Mouse (Mus musculus): Measurements from ENCODE around the gene Dgkh. TPM values are rescaled to one million over a fixed set of nuclear protein-coding genes. Genes with fewer than 3 reads are reported as not detected.

Dgkh gene
- total and polyA plus RNA-seq, 2 experiments from 2014 or later, result 1.2 to 4.7 TPM

GRCm38 (mm10) chr14:78541319-78541718 lies 191.3 kb downstream of the Dgkh start:
- Histone ChIP-seq H3K4me2 (ENCODE audit: low read depth, low read length) (no peak overlapping the region), H3K9ac (replicated peaks; ENCODE audit: low read depth, low read length) (no peak overlapping the region), H3K27me3 (ENCODE audit: control insufficient read depth, insufficient read depth, low read length) (no peaks in the 10 kb centered on the region), H3K4me3 (ENCODE audit: low read depth, low read length) (no peak overlapping the region), H3K9me3 (replicated peaks; ENCODE audit: control insufficient read depth, low read length) (no peaks in the 10 kb centered on the region), H3K36me3 (replicated peaks; ENCODE audit: control insufficient read depth, insufficient read depth, low read length) (no peaks in the 10 kb centered on the region), H3K4me1 (ENCODE audit: control insufficient read depth, insufficient read depth) (peaks cover 11% of the 10 kb centered on the region; the same call in 1 of the 2 replicates), H3K27ac (ENCODE audit: low read depth) (no peak overlapping the region)
- WGBS, result 69% methylated on average over 3 of the region's 3 CpGs
- no peak for ATAC-seq (ENCODE audit: insufficient read depth, low read depth)
- DNase-seq (ENCODE audit: low spot score), result no peak
- TF ChIP-seq EP300 (IDR thresholded peaks at IDR 0.05; ENCODE audit: low read depth) (no peak), CTCF (IDR thresholded peaks at IDR 0.05; ENCODE audit: low read depth) (no peak)

DNA sequence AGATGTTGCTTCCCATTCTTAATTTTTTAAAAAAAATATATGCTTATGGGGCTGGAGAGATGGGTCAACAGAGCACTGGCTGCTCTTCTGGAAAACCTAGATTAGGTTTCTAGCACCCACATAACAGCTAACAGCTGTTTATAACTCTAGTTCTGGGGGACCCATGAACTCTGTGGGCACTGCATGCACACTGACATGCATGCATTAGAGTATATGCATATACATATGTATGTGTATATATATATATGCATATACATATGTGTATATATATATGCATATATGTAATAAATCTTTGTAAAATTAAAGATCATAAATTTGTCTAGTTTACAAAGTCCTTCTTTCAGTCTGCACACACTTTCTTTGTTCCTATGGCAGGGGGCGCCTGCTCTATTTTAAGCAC lies 192.8 kb downstream of the Dgkh start:
- whole genome bisulfite sequencing, result 88% methylated on average over 1 of the region's 1 CpGs
- Histone ChIP-seq H3K27me3 (ENCODE audit: control insufficient read depth, insufficient read depth, low read length) (no peaks in the 10 kb centered on the region), H3K27ac (ENCODE audit: low read depth) (no peak overlapping the region), H3K9me3 (replicated peaks; ENCODE audit: control insufficient read depth, low read length) (no peaks in the 10 kb centered on the region), H3K36me3 (replicated peaks; ENCODE audit: control insufficient read depth, insufficient read depth, low read length) (no peaks in the 10 kb centered on the region), H3K4me3 (ENCODE audit: low read depth, low read length) (no peak overlapping the region), H3K4me2 (ENCODE audit: low read depth, low read length) (no peak overlapping the region), H3K9ac (replicated peaks; ENCODE audit: low read depth, low read length) (no peak overlapping the region), H3K4me1 (ENCODE audit: control insufficient read depth, insufficient read depth) (peaks cover 17% of the 10 kb centered on the region; the same call in 1 of the 2 replicates)
- TF ChIP-seq EP300 (IDR thresholded peaks at IDR 0.05; ENCODE audit: low read depth) (no peak), CTCF (IDR thresholded peaks at IDR 0.05; ENCODE audit: low read depth) (no peak)
- DNase-seq (ENCODE audit: low spot score) (no peak), ATAC-seq (ENCODE audit: insufficient read depth, low read depth) (no peak)

GRCm38 (mm10) chr14:78538572-78539320 lies 193.8 kb downstream of the Dgkh start:
- Histone ChIP-seq H3K36me3 (replicated peaks; ENCODE audit: control insufficient read depth, insufficient read depth, low read length) (no peaks in the 10 kb centered on the region), H3K9ac (replicated peaks; ENCODE audit: low read depth, low read length) (no peak overlapping the region), H3K4me3 (ENCODE audit: low read depth, low read length) (no peak overlapping the region), H3K27me3 (ENCODE audit: control insufficient read depth, insufficient read depth, low read length) (no peaks in the 10 kb centered on the region), H3K4me2 (ENCODE audit: low read depth, low read length) (no peak overlapping the region), H3K9me3 (replicated peaks; ENCODE audit: control insufficient read depth, low read length) (no peaks in the 10 kb centered on the region), H3K27ac (ENCODE audit: low read depth) (peak overlapping the region; percentile 49; the same call in 1 of the 2 replicates), H3K4me1 (ENCODE audit: control insufficient read depth, insufficient read depth) (peaks cover 22% of the 10 kb centered on the region; the same call in 1 of the 2 replicates)
- ATAC-seq (ENCODE audit: insufficient read depth, low read depth) (no peak), DNase-seq (ENCODE audit: low spot score) (no peak)
- WGBS, result 30% methylated on average over 5 of the region's 5 CpGs
- no peak for TF ChIP-seq CTCF (IDR thresholded peaks at IDR 0.05; ENCODE audit: low read depth)
- TF ChIP-seq EP300 (IDR thresholded peaks at IDR 0.05; ENCODE audit: low read depth), result no peak

DNA sequence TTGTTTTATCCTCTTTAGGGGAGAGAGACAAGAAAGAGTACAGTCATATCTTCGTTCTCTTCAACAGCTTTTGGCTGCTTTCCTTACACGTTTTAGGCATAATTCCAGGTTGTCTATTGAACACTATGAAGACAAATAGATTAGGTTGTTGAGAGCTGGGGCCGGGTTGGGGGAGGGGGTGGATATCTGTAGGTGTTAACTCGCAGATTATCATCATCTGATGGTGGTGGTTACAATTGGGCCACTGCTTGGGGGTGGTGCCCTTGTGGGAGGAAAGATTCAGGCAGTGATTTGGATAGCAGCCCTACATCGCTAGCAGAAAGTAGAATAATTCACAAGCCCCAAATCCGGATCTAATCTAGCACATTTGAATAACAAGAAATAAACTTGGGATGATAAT lies 195.0 kb downstream of the Dgkh start:
- H3K4me2 ChIP-seq (ENCODE audit: low read depth, low read length), result peak overlapping the region; percentile 86; the same call in 1 of the 2 replicates
- ATAC-seq (ENCODE audit: insufficient read depth, low read depth), result no peak
- H3K27me3 ChIP-seq (ENCODE audit: control insufficient read depth, insufficient read depth, low read length), result no peaks in the 10 kb centered on the region
- H3K4me1 ChIP-seq (ENCODE audit: control insufficient read depth, insufficient read depth), result peaks cover 27% of the 10 kb centered on the region; the same call in 1 of the 2 replicates
- no peak overlapping the region for H3K9ac ChIP-seq (replicated peaks; ENCODE audit: low read depth, low read length)
- no peaks in the 10 kb centered on the region for H3K9me3 ChIP-seq (replicated peaks; ENCODE audit: control insufficient read depth, low read length)
- TF ChIP-seq CTCF (IDR thresholded peaks at IDR 0.05; ENCODE audit: low read depth) (no peak), EP300 (IDR thresholded peaks at IDR 0.05; ENCODE audit: low read depth) (no peak)
- DNase-seq (ENCODE audit: low spot score), result peak; percentile 35
- H3K27ac ChIP-seq (ENCODE audit: low read depth), result peak overlapping the region; percentile 94
- H3K4me3 ChIP-seq (ENCODE audit: low read depth, low read length), result no peak overlapping the region
- H3K36me3 ChIP-seq (replicated peaks; ENCODE audit: control insufficient read depth, insufficient read depth, low read length), result no peaks in the 10 kb centered on the region
- 48% methylated on average over 6 of the region's 6 CpGs for WGBS

- ATAC-seq (ENCODE audit: insufficient read depth, low read depth) (peak; percentile 93), DNase-seq (ENCODE audit: low spot score) (peak; percentile 96)
- peak within 1 kb of the TSS; percentile 94 for H3K27ac ChIP-seq (ENCODE audit: low read depth)
- peak within 1 kb of the TSS; percentile 98 for H3K9ac ChIP-seq (replicated peaks; ENCODE audit: low read depth, low read length)
- H3K4me2 ChIP-seq (ENCODE audit: low read depth, low read length), result peak within 1 kb of the TSS; percentile 86
- peak within 1 kb of the TSS; percentile 95 for H3K4me3 ChIP-seq (ENCODE audit: low read depth, low read length)
- TF ChIP-seq CTCF (IDR thresholded peaks at IDR 0.05; ENCODE audit: low read depth), result no peak
- peak; percentile 99 for TF ChIP-seq EP300 (IDR thresholded peaks at IDR 0.05; ENCODE audit: low read depth)
- peaks cover 37% of the 10 kb centered on the region for H3K4me1 ChIP-seq (ENCODE audit: control insufficient read depth, insufficient read depth)
- under 1% methylated on average over 71 of the region's 82 CpGs for WGBS
- no peaks in the 10 kb centered on the region for H3K27me3 ChIP-seq (ENCODE audit: control insufficient read depth, insufficient read depth, low read length)
- no peaks in the 10 kb centered on the region for H3K9me3 ChIP-seq (replicated peaks; ENCODE audit: control insufficient read depth, low read length)
- H3K36me3 ChIP-seq (replicated peaks; ENCODE audit: control insufficient read depth, insufficient read depth, low read length), result no peaks in the 10 kb centered on the region
Measured at GRCm38 (mm10) chr14:78536281-78537165, 196.1 kb downstream of the Dgkh start, which contains the start of gene Akap11. Akap11 (minus strand) TSS chr14:78536808.

All from heart, postnatal 0 days (tissue).